Mouse (Mus musculus): ENCODE data around the gene Etfa.

- TF ChIP-seq POLR2A (IDR thresholded peaks at IDR 0.05; ENCODE audit: insufficient read depth, low read depth, low read length) (no peak), CTCF (IDR thresholded peaks at IDR 0.05; ENCODE audit: insufficient read depth, low read depth, low read length) (no peak)
Measured at GRCm38 (mm10) chr9:55478699-55479098, 33.3 kb downstream of the Etfa start.

All from olfactory bulb, adult 2 months (tissue).